Mouse (Mus musculus) embryonic facial prominence, embryonic 13.5 days (tissue): ENCODE results near the gene Spink8. TPM values are rescaled to one million over a fixed set of nuclear protein-coding genes. Genes with fewer than 3 reads are reported as not detected.

Source experiments
- ATAC-seq: fragments of 200-750 bp; cut with Nextera tagmentation; 2 replicates; pipeline ENCODE4 v1.8.0; 2017; ENCODE audit warnings: low read depth; ENCODE audit not compliant: insufficient number of reproducible peaks, insufficient read depth, low FRiP score, low TSS enrichment
- H3K27ac ChIP-seq: fragments of 300-500 bp; sonication (generic); 2 replicates; pipeline ENCODE4 v1.5.1; 2015; ENCODE audit warnings: moderate library complexity, mild to moderate bottlenecking, inconsistent platforms
- H3K27me3 ChIP-seq: fragments of 300-500 bp; sonication (generic); 2 replicates; pipeline ENCODE4 v1.6.1; 2015; ENCODE audit warnings: mild to moderate bottlenecking, inconsistent platforms
- H3K36me3 ChIP-seq: fragments of 300-500 bp; sonication (generic); 2 replicates; pipeline ENCODE4 v1.6.1; 2015; ENCODE audit warnings: mild to moderate bottlenecking, inconsistent platforms
- H3K4me1 ChIP-seq: fragments of 300-500 bp; sonication (generic); 2 replicates; pipeline ENCODE4 v1.6.1; 2015; ENCODE audit warnings: inconsistent platforms
- H3K4me2 ChIP-seq: fragments of 300-500 bp; sonication (generic); 2 replicates; pipeline ENCODE4 v1.6.1; 2015; ENCODE audit warnings: moderate library complexity, mild to moderate bottlenecking, inconsistent platforms
- H3K4me3 ChIP-seq: fragments of 300-500 bp; sonication (generic); 2 replicates; pipeline ENCODE4 v1.5.1; 2015; ENCODE audit warnings: mild to moderate bottlenecking, inconsistent platforms
- H3K9ac ChIP-seq: fragments of 300-500 bp; sonication (generic); 2 replicates; pipeline ENCODE4 v1.6.1; 2015; ENCODE audit warnings: mild to moderate bottlenecking, inconsistent platforms
- H3K9me3 ChIP-seq: fragments of 300-500 bp; sonication (generic); 2 replicates; pipeline ENCODE4 v1.6.1; 2016; ENCODE audit warnings: inconsistent platforms
- WGBS: fragments of 180-500 bp; shearing (Covaris S2); methylation state at CpG from one replicate; pipeline ENCODE4 v1.1.7; 2015; ENCODE audit warnings: mixed read lengths; 5-methylcytosine and 5-hydroxymethylcytosine counted together
- polyA plus RNA-seq: library from polyadenylated mRNA; unstranded; fragments of >200 nt; fragmentation: Nextera tagmentation; extraction: Ambion mirVana; gene quantifications from 2 replicates; pipeline ENCODE4 v1.2.1, GENCODE M21; 2015

Gene Spink8
- polyA plus RNA-seq, 1 experiment from 2014 or later, result not detected

GRCm38 (mm10) chr9:109826181-109826580 is 14.1 kb downstream of the Spink8 start:
- H3K9ac ChIP-seq, result no peak overlapping the region
- no peak overlapping the region for H3K27ac ChIP-seq
- no peak for ATAC-seq
- no peak overlapping the region for H3K4me2 ChIP-seq
- H3K4me3 ChIP-seq, result no peak overlapping the region
- H3K27me3 ChIP-seq, result no peaks in the 10 kb centered on the region
- H3K4me1 ChIP-seq, result no peaks in the 10 kb centered on the region
- 78% methylated on average over 5 of the region's 5 CpGs for WGBS
- peaks cover 13% of the 10 kb centered on the region for H3K36me3 ChIP-seq
- H3K9me3 ChIP-seq, result no peaks in the 10 kb centered on the region

- Histone ChIP-seq H3K4me2 (peak within 1 kb of the TSS; percentile 91), H3K4me1 (peaks cover 10% of the 10 kb centered on the region; the same call in 1 of the 2 replicates), H3K9ac (peak within 1 kb of the TSS; percentile 80), H3K27ac (peak within 1 kb of the TSS; percentile 88), H3K4me3 (peak within 1 kb of the TSS; percentile 59), H3K36me3 (peaks cover 29% of the 10 kb centered on the region), H3K27me3 (no peaks in the 10 kb centered on the region), H3K9me3 (no peaks in the 10 kb centered on the region)
- WGBS, result under 1% methylated on average over 32 of the region's 32 CpGs
- peak; percentile 96 for ATAC-seq
Measured at GRCm38 (mm10) chr9:109832391-109833087, 20.5 kb downstream of the Spink8 start, which contains the start of gene Nme6. Gene Nme6, plus strand, starts transcription at chr9:109832749.

- peak overlapping the region; percentile 80 for H3K9ac ChIP-seq
- H3K27ac ChIP-seq, result no peak overlapping the region
- no peaks in the 10 kb centered on the region for H3K9me3 ChIP-seq
- peak overlapping the region; percentile 91 for H3K4me2 ChIP-seq
- peaks cover 10% of the 10 kb centered on the region; the same call in 1 of the 2 replicates for H3K4me1 ChIP-seq
- no peaks in the 10 kb centered on the region for H3K27me3 ChIP-seq
- peak overlapping the region; percentile 59 for H3K4me3 ChIP-seq
- 11% methylated on average over 6 of the region's 6 CpGs for WGBS
- ATAC-seq, result 0 out of 2 replicates have a peak, but pooled peaks have one; percentile 10
- peaks cover 34% of the 10 kb centered on the region for H3K36me3 ChIP-seq
Measured at GRCm38 (mm10) chr9:109833088-109833412, 21.0 kb downstream of the Spink8 start.

GRCm38 (mm10) chr9:109849312-109849758 is 37.3 kb downstream of the Spink8 start, which contains the start of gene Camp:
Gene Camp, minus strand, starts transcription at chr9:109849617.
- H3K4me2 ChIP-seq, result no peak within 1 kb of the TSS
- whole genome bisulfite sequencing, result 66% methylated on average over 6 of the region's 6 CpGs
- H3K27me3 ChIP-seq, result no peaks in the 10 kb centered on the region
- no peaks in the 10 kb centered on the region for H3K9me3 ChIP-seq
- no peak within 1 kb of the TSS for H3K4me3 ChIP-seq
- peaks cover 5% of the 10 kb centered on the region for H3K36me3 ChIP-seq
- H3K27ac ChIP-seq, result no peak within 1 kb of the TSS
- no peak for ATAC-seq
- H3K9ac ChIP-seq, result no peak within 1 kb of the TSS
- peaks cover 6% of the 10 kb centered on the region for H3K4me1 ChIP-seq

GRCm38 (mm10) chr9:109850099-109850498 is 38.0 kb downstream of the Spink8 start:
- no peak overlapping the region for H3K27ac ChIP-seq
- WGBS, result 88% methylated on average over 5 of the region's 5 CpGs
- no peak overlapping the region for H3K9ac ChIP-seq
- peaks cover 6% of the 10 kb centered on the region for H3K4me1 ChIP-seq
- peaks cover 4% of the 10 kb centered on the region; the same call in 1 of the 2 replicates for H3K36me3 ChIP-seq
- no peak for ATAC-seq
- H3K27me3 ChIP-seq, result no peaks in the 10 kb centered on the region
- H3K4me2 ChIP-seq, result no peak overlapping the region
- H3K9me3 ChIP-seq, result no peaks in the 10 kb centered on the region
- no peak overlapping the region for H3K4me3 ChIP-seq

- 87% methylated on average over 2 of the region's 2 CpGs for WGBS
- H3K36me3 ChIP-seq, result no peaks in the 10 kb centered on the region
Measured at GRCm38 (mm10) chr9:109854341-109854740, 42.3 kb downstream of the Spink8 start.

GRCm38 (mm10) chr9:109855947-109856346 is 43.9 kb downstream of the Spink8 start:
- H3K4me3 ChIP-seq, result no peak overlapping the region
- no peaks in the 10 kb centered on the region for H3K9me3 ChIP-seq
- H3K9ac ChIP-seq, result no peak overlapping the region
- no peak for ATAC-seq
- WGBS, result 75% methylated on average over 6 of the region's 6 CpGs
- H3K27me3 ChIP-seq, result no peaks in the 10 kb centered on the region
- no peak overlapping the region for H3K27ac ChIP-seq
- no peaks in the 10 kb centered on the region for H3K4me1 ChIP-seq
- H3K4me2 ChIP-seq, result no peak overlapping the region
- H3K36me3 ChIP-seq, result no peaks in the 10 kb centered on the region

More at GRCm38 (mm10) chr9:109854341-109854740, 42.3 kb downstream of the Spink8 start:
- H3K4me2 ChIP-seq, result no peak overlapping the region
- peaks cover 2% of the 10 kb centered on the region for H3K4me1 ChIP-seq
- no peaks in the 10 kb centered on the region for H3K9me3 ChIP-seq
- H3K27me3 ChIP-seq, result no peaks in the 10 kb centered on the region
- H3K4me3 ChIP-seq, result no peak overlapping the region
- ATAC-seq, result no peak
- no peak overlapping the region for H3K9ac ChIP-seq
- H3K27ac ChIP-seq, result no peak overlapping the region

- H3K4me3 ChIP-seq, result no peak overlapping the region
- H3K27me3 ChIP-seq, result no peaks in the 10 kb centered on the region
- 17% methylated on average over 20 of the region's 20 CpGs for WGBS
- no peak for ATAC-seq
- peaks cover 6% of the 10 kb centered on the region; the same call in 1 of the 2 replicates for H3K4me1 ChIP-seq
- H3K9me3 ChIP-seq, result no peaks in the 10 kb centered on the region
- H3K9ac ChIP-seq, result peak overlapping the region; percentile 52; the same call in 1 of the 2 replicates
- no peaks in the 10 kb centered on the region for H3K36me3 ChIP-seq
- H3K4me2 ChIP-seq, result peak overlapping the region; percentile 49
- H3K27ac ChIP-seq, result no peak overlapping the region
Measured at GRCm38 (mm10) chr9:109862397-109863044, 50.4 kb downstream of the Spink8 start.

- no peak overlapping the region for H3K9ac ChIP-seq
- H3K4me1 ChIP-seq, result peaks cover 6% of the 10 kb centered on the region; the same call in 1 of the 2 replicates
- 58% methylated on average over 3 of the region's 3 CpGs for WGBS
- peak overlapping the region; percentile 49; the same call in 1 of the 2 replicates for H3K4me2 ChIP-seq
- no peak overlapping the region for H3K4me3 ChIP-seq
- H3K9me3 ChIP-seq, result no peaks in the 10 kb centered on the region
- no peaks in the 10 kb centered on the region for H3K36me3 ChIP-seq
- no peak for ATAC-seq
- H3K27me3 ChIP-seq, result no peaks in the 10 kb centered on the region
- H3K27ac ChIP-seq, result no peak overlapping the region
Measured at GRCm38 (mm10) chr9:109863085-109863484, 51.0 kb downstream of the Spink8 start.

GRCm38 (mm10) chr9:109866218-109866617 is 54.1 kb downstream of the Spink8 start:
- H3K9me3 ChIP-seq, result no peaks in the 10 kb centered on the region
- H3K27me3 ChIP-seq, result no peaks in the 10 kb centered on the region
- no peak for ATAC-seq
- H3K4me2 ChIP-seq, result no peak overlapping the region
- no peak overlapping the region for H3K9ac ChIP-seq
- no peaks in the 10 kb centered on the region for H3K36me3 ChIP-seq
- no peak overlapping the region for H3K27ac ChIP-seq
- peaks cover 11% of the 10 kb centered on the region for H3K4me1 ChIP-seq
- 68% methylated on average over 2 of the region's 2 CpGs for WGBS
- H3K4me3 ChIP-seq, result no peak overlapping the region

- H3K27ac ChIP-seq, result no peak overlapping the region
- ATAC-seq, result no peak
- 31% methylated on average over 6 of the region's 6 CpGs for WGBS
- peaks cover 4% of the 10 kb centered on the region; the same call in 1 of the 2 replicates for H3K4me1 ChIP-seq
- H3K4me3 ChIP-seq, result no peak overlapping the region
- no peaks in the 10 kb centered on the region for H3K36me3 ChIP-seq
- no peak overlapping the region for H3K9ac ChIP-seq
- H3K4me2 ChIP-seq, result no peak overlapping the region
- no peaks in the 10 kb centered on the region for H3K9me3 ChIP-seq
- no peaks in the 10 kb centered on the region for H3K27me3 ChIP-seq
Measured at GRCm38 (mm10) chr9:109870983-109871572, 59.0 kb downstream of the Spink8 start.
